Mouse (Mus musculus) G1E (cell line): ENCODE results near the gene Mier1. TPM values are rescaled to one million over a fixed set of nuclear protein-coding genes. Genes with fewer than 3 reads are reported as not detected.

Source experiments
- ATAC-seq: 2 replicates; pipeline ENCODE4 v1.8.0; 2016; ENCODE audit warnings: mild to moderate bottlenecking; ENCODE audit not compliant: insufficient number of reproducible peaks, poor library complexity, low FRiP score, severe bottlenecking; ENCODE audit errors: extremely low read depth
- DNase-seq: peaks from one replicate; pipeline ENCODE4 v3.0.0; 2012; ENCODE audit warnings: low spot score
- H3K27me3 ChIP-seq: 2 replicates; pipeline ENCODE4 v1.6.1; 2012; ENCODE audit warnings: mild to moderate bottlenecking, low read length, inconsistent platforms; ENCODE audit not compliant: insufficient read depth
- H3K36me3 ChIP-seq: replicated peaks from 2 replicates; pipeline ENCODE3; 2012; ENCODE audit warnings: mild to moderate bottlenecking, inconsistent platforms
- H3K4me1 ChIP-seq: 2 replicates; pipeline ENCODE4 v1.6.1; 2012; ENCODE audit warnings: low read depth, low read length, inconsistent platforms, mixed read lengths; ENCODE audit not compliant: insufficient read depth
- H3K4me3 ChIP-seq: 2 replicates; pipeline ENCODE4 v1.5.1; 2012; ENCODE audit warnings: low read depth, mild to moderate bottlenecking, inconsistent platforms, low read length, moderate library complexity, mixed read lengths
- H3K9me3 ChIP-seq: replicated peaks from 2 replicates; pipeline ENCODE4 v1.6.1; 2012; ENCODE audit warnings: inconsistent platforms
- CTCF ChIP-seq: IDR thresholded peaks from 2 replicates; pipeline ENCODE4 v1.5.1; 2012; ENCODE audit warnings: low read depth, low read length, inconsistent platforms, mixed read lengths
- GATA1 ChIP-seq: IDR thresholded peaks from 2 replicates; pipeline ENCODE4 v1.6.1; 2012; ENCODE audit warnings: borderline replicate concordance, low read length, inconsistent platforms, mixed read lengths
- GATA2 ChIP-seq: IDR thresholded peaks from 2 replicates; pipeline ENCODE4 v1.6.1; 2012; ENCODE audit warnings: low read depth, low read length, inconsistent platforms, borderline replicate concordance
- POLR2AphosphoS5 ChIP-seq: IDR thresholded peaks from 2 replicates; pipeline ENCODE4 v1.6.1; 2012; ENCODE audit warnings: low read depth, low read length, inconsistent platforms; ENCODE audit not compliant: insufficient replicate concordance
- TAL1 ChIP-seq: conservative IDR thresholded peaks from 2 replicates; pipeline ENCODE4 v1.6.1; 2012; ENCODE audit warnings: low read depth, low read length, inconsistent platforms, mixed read lengths
- polyA plus RNA-seq: library from polyadenylated mRNA; stranded (reverse); fragments of >175 nt; gene quantifications from 2 replicates; pipeline ENCODE4 v1.2.3, GENCODE M21; 2012
- total RNA-seq, 2 experiments: library from RNA; stranded (forward) in 1 of 2; stranded (reverse) in 1 of 2; fragments of 200-1000 nt in 1 of 2; fragments of >200 nt in 1 of 2; fragmentation: Nextera tagmentation in 1 of 2; gene quantifications; 2 replicates each; pipeline ENCODE4 v1.2.3; 2014 to 2017

Mier1 gene
- 98.3 and 107 TPM in 2 replicates for total RNA-seq (2014; fragmentation: Nextera tagmentation)
- 55.0 and 74.0 TPM in 2 replicates for total RNA-seq (2017)
- polyA plus RNA-seq = 15.4 and 17.8 TPM in 2 replicates

- Histone ChIP-seq H3K9me3 (no peaks in the 10 kb centered on the region), H3K27me3 (no peaks in the 10 kb centered on the region), H3K36me3 (peaks cover 34% of the 10 kb centered on the region), H3K4me3 (peak within 1 kb of the TSS; percentile 96), H3K4me1 (peaks cover 37% of the 10 kb centered on the region)
- ATAC-seq (peak; percentile 96), DNase-seq (peak; percentile 99)
- no peak for TF ChIP-seq POLR2AphosphoS5
Observed at GRCm38 (mm10) chr4:103114184-103115111, at the start of gene Mier1, which contains the start of gene Wdr78. Mier1 (plus strand) TSS chr4:103114390. Wdr78 (minus strand) TSS chr4:103114555.

GRCm38 (mm10) chr4:103064421-103064820, 49.8 kb upstream of the Mier1 start:
- Histone ChIP-seq H3K36me3 (no peaks in the 10 kb centered on the region), H3K4me3 (no peak overlapping the region), H3K4me1 (no peaks in the 10 kb centered on the region), H3K9me3 (no peaks in the 10 kb centered on the region), H3K27me3 (no peaks in the 10 kb centered on the region)
- DNase-seq (no peak), ATAC-seq (no peak)
- TF ChIP-seq GATA1 (no peak), TAL1 (no peak), POLR2AphosphoS5 (no peak), CTCF (no peak), GATA2 (no peak)

GRCm38 (mm10) chr4:103064976-103065375, 49.2 kb upstream of the Mier1 start:
- Histone ChIP-seq H3K4me3 (no peak overlapping the region), H3K36me3 (no peaks in the 10 kb centered on the region), H3K4me1 (no peaks in the 10 kb centered on the region), H3K27me3 (no peaks in the 10 kb centered on the region), H3K9me3 (no peaks in the 10 kb centered on the region)
- TF ChIP-seq GATA2 (no peak), POLR2AphosphoS5 (no peak), GATA1 (no peak), CTCF (no peak), TAL1 (no peak)
- ATAC-seq (no peak), DNase-seq (no peak)

- ATAC-seq (no peak), DNase-seq (no peak)
- Histone ChIP-seq H3K36me3 (no peaks in the 10 kb centered on the region), H3K4me3 (no peak overlapping the region), H3K4me1 (no peaks in the 10 kb centered on the region), H3K9me3 (no peaks in the 10 kb centered on the region), H3K27me3 (no peaks in the 10 kb centered on the region)
- TF ChIP-seq POLR2AphosphoS5 (no peak), GATA2 (no peak), TAL1 (no peak), GATA1 (no peak)
Observed at GRCm38 (mm10) chr4:103067906-103068655, 46.1 kb upstream of the Mier1 start.

GRCm38 (mm10) chr4:103070631-103071030, 43.6 kb upstream of the Mier1 start:
- TF ChIP-seq GATA1 = no peak
- no peak for TF ChIP-seq CTCF
- no peak for TF ChIP-seq GATA2
- no peak for TF ChIP-seq TAL1
- no peak for TF ChIP-seq POLR2AphosphoS5
- H3K4me3 ChIP-seq = no peak overlapping the region

GRCm38 (mm10) chr4:103085237-103085636, 29.0 kb upstream of the Mier1 start:
- Histone ChIP-seq H3K27me3 (peaks cover 4% of the 10 kb centered on the region; the same call in 1 of the 2 replicates), H3K4me1 (peaks cover 2% of the 10 kb centered on the region; the same call in 1 of the 2 replicates), H3K36me3 (no peaks in the 10 kb centered on the region), H3K9me3 (no peaks in the 10 kb centered on the region), H3K4me3 (no peak overlapping the region)
- TF ChIP-seq GATA2 (no peak), TAL1 (no peak), POLR2AphosphoS5 (no peak), CTCF (no peak), GATA1 (no peak)
- DNase-seq (no peak), ATAC-seq (no peak)

More at GRCm38 (mm10) chr4:103070631-103071030, 43.6 kb upstream of the Mier1 start:
- DNase-seq = no peak
- no peaks in the 10 kb centered on the region for H3K27me3 ChIP-seq
- H3K36me3 ChIP-seq = no peaks in the 10 kb centered on the region
- ATAC-seq = no peak
- no peaks in the 10 kb centered on the region for H3K4me1 ChIP-seq
- H3K9me3 ChIP-seq = no peaks in the 10 kb centered on the region
